Mouse (Mus musculus) CH12.LX (cell line): Measurements from ENCODE around the gene Fkbp15. TPM values are rescaled to one million over a fixed set of nuclear protein-coding genes. Genes with fewer than 3 reads are reported as not detected.

ENCODE experiments used
- DNase-seq: peaks from one replicate; pipeline ENCODE4 v3.0.0-alpha.2; 2013; ENCODE audit errors: extremely low read depth
- H3K27ac ChIP-seq: 2 replicates; pipeline ENCODE4 v1.5.1; 2012; ENCODE audit warnings: low read depth, mild to moderate bottlenecking, control low read depth, moderate library complexity; ENCODE audit not compliant: insufficient read depth
- H3K27me3 ChIP-seq: replicated peaks from 2 replicates; pipeline ENCODE3; 2012; ENCODE audit warnings: inconsistent platforms
- H3K36me3 ChIP-seq, 2 experiments: replicated peaks in 1 of 2; 2 replicates each; pipeline versions ENCODE3 to v1.6.1; 2012; ENCODE audit warnings: inconsistent platforms in 1 of 2, low read length in 1 of 2, mild to moderate bottlenecking in 1 of 2, mixed read lengths in 1 of 2, moderate library complexity in 1 of 2; ENCODE audit not compliant: control insufficient read depth in 1 of 2, insufficient read depth in 1 of 2
- H3K4me1 ChIP-seq, 2 experiments: 2 replicates each; pipeline ENCODE4 v1.6.1; 2012; ENCODE audit warnings: inconsistent platforms in 1 of 2, moderate library complexity in 1 of 2; ENCODE audit not compliant: insufficient read depth in 2 of 2, control insufficient read depth in 1 of 2
- H3K4me2 ChIP-seq: 2 replicates; pipeline ENCODE4 v1.6.1; 2012; ENCODE audit warnings: low read depth, mild to moderate bottlenecking, control low read depth; ENCODE audit not compliant: poor library complexity, insufficient read depth, severe bottlenecking
- H3K4me3 ChIP-seq, 3 experiments: fragments of 150-350 bp in 1 of 3; sonication (generic) in 1 of 3; replicated peaks in 1 of 3; 2 replicates each; pipeline versions ENCODE3 to v1.5.1; 2011 to 2012; ENCODE audit warnings: low read depth in 2 of 3, low read length in 2 of 3, mild to moderate bottlenecking in 2 of 3, moderate library complexity in 2 of 3, control low read depth in 1 of 3, improper control_type of control experiment in 1 of 3, inconsistent platforms in 1 of 3, mixed read lengths in 1 of 3; ENCODE audit not compliant: poor library complexity in 1 of 3
- H3K79me2 ChIP-seq: replicated peaks from 2 replicates; pipeline ENCODE4 v1.6.1; 2012; ENCODE audit warnings: mild to moderate bottlenecking, moderate library complexity; ENCODE audit not compliant: control insufficient read depth, poor library complexity, insufficient read depth, severe bottlenecking; ENCODE audit errors: extremely low read depth
- H3K9ac ChIP-seq: 2 replicates; pipeline ENCODE4 v1.6.1; 2012; ENCODE audit warnings: low read depth, mild to moderate bottlenecking, control low read depth, moderate library complexity; ENCODE audit not compliant: insufficient read depth
- H3K9me3 ChIP-seq: replicated peaks from 2 replicates; pipeline ENCODE3; 2012; ENCODE audit warnings: low read length, inconsistent platforms, mixed read lengths
- CHD2 ChIP-seq: IDR thresholded peaks from 2 replicates; pipeline ENCODE4 v1.6.1; 2011; ENCODE audit warnings: low read length, improper control_type of control experiment
- CTCF ChIP-seq, 2 experiments: IDR thresholded peaks in 1 of 2; conservative IDR thresholded peaks in 1 of 2; 2 replicates each; pipeline ENCODE4 v1.5.1; 2011 to 2012; ENCODE audit warnings: low read depth in 2 of 2, low read length in 2 of 2, improper control_type of control experiment in 1 of 2, inconsistent platforms in 1 of 2, mild to moderate bottlenecking in 1 of 2, moderate library complexity in 1 of 2
- E2F4 ChIP-seq: IDR thresholded peaks from 2 replicates; pipeline ENCODE4 v1.6.1; 2011; ENCODE audit warnings: low read depth, low read length, improper control_type of control experiment; ENCODE audit not compliant: insufficient replicate concordance
- ELF1 ChIP-seq: IDR thresholded peaks from 2 replicates; pipeline ENCODE4 v1.6.1; 2014; ENCODE audit warnings: low read depth, mild to moderate bottlenecking, inconsistent platforms, low read length, improper control_type of control experiment
- EP300 ChIP-seq: IDR thresholded peaks from 2 replicates; pipeline ENCODE4 v1.6.1; 2011; ENCODE audit warnings: low read length, improper control_type of control experiment
- GABPA ChIP-seq: IDR thresholded peaks from 2 replicates; pipeline ENCODE4 v1.6.1; 2012; ENCODE audit warnings: low read depth, low read length, improper control_type of control experiment, inconsistent platforms; ENCODE audit not compliant: insufficient replicate concordance
- HCFC1 ChIP-seq: IDR thresholded peaks from 2 replicates; pipeline ENCODE4 v1.6.1; 2012; ENCODE audit warnings: low read depth, mild to moderate bottlenecking, inconsistent platforms, low read length, improper control_type of control experiment
- JUN ChIP-seq: IDR thresholded peaks from 2 replicates; pipeline ENCODE4 v1.6.1; 2011; ENCODE audit warnings: low read depth, mild to moderate bottlenecking, low read length, improper control_type of control experiment, moderate library complexity; ENCODE audit not compliant: insufficient read depth
- JUND ChIP-seq: conservative IDR thresholded peaks from 2 replicates; pipeline ENCODE4 v1.6.1; 2011; ENCODE audit warnings: low read depth, low read length, improper control_type of control experiment
- MAFK ChIP-seq: IDR thresholded peaks from 2 replicates; pipeline ENCODE4 v1.6.1; 2011; ENCODE audit warnings: low read length, improper control_type of control experiment; ENCODE audit not compliant: insufficient replicate concordance
- MAZ ChIP-seq: IDR thresholded peaks from 2 replicates; pipeline ENCODE4 v1.6.1; 2012; ENCODE audit warnings: low read depth, mild to moderate bottlenecking, inconsistent platforms, low read length, improper control_type of control experiment, moderate library complexity
- MEF2A ChIP-seq: IDR thresholded peaks from 2 replicates; pipeline ENCODE4 v1.6.1; 2014; ENCODE audit warnings: low read depth, mild to moderate bottlenecking, inconsistent platforms, low read length, improper control_type of control experiment, borderline replicate concordance
- MYC ChIP-seq: IDR thresholded peaks from 2 replicates; pipeline ENCODE4 v1.6.1; 2011; ENCODE audit warnings: low read depth, mild to moderate bottlenecking, improper control_type of control experiment, low read length
- PAX5 ChIP-seq: IDR thresholded peaks from 2 replicates; pipeline ENCODE4 v1.6.1; 2012; ENCODE audit warnings: low read length, inconsistent platforms, mixed read lengths
- POLR2AphosphoS2 ChIP-seq: IDR thresholded peaks from 2 replicates; pipeline ENCODE4 v1.6.1; 2011; ENCODE audit warnings: low read depth, low read length, improper control_type of control experiment
- RCOR1 ChIP-seq: conservative IDR thresholded peaks from 2 replicates; pipeline ENCODE4 v1.6.1; 2012; ENCODE audit warnings: low read depth, mild to moderate bottlenecking, inconsistent platforms, low read length, improper control_type of control experiment
- SIN3A ChIP-seq: IDR thresholded peaks from 2 replicates; pipeline ENCODE4 v1.6.1; 2012; ENCODE audit warnings: low read length, improper control_type of control experiment, inconsistent platforms
- SMC3 ChIP-seq: IDR thresholded peaks from 2 replicates; pipeline ENCODE4 v1.6.1; 2011; ENCODE audit warnings: low read depth, low read length, improper control_type of control experiment
- UBTF ChIP-seq: IDR thresholded peaks from 2 replicates; pipeline ENCODE4 v1.6.1; 2012; ENCODE audit warnings: low read depth, mild to moderate bottlenecking, inconsistent platforms, low read length, improper control_type of control experiment, moderate library complexity
- USF1 ChIP-seq: IDR thresholded peaks from 2 replicates; pipeline ENCODE4 v1.6.1; 2014; ENCODE audit warnings: low read depth, mild to moderate bottlenecking, inconsistent platforms, low read length, improper control_type of control experiment
- ZNF384 ChIP-seq: IDR thresholded peaks from 2 replicates; pipeline ENCODE4 v1.6.1; 2012; ENCODE audit warnings: low read depth, low read length, improper control_type of control experiment, inconsistent platforms
- dilution Hi-C: fragments of 300-500 bp; cut with MboI; formaldehyde crosslinking; loops from 2 replicates; pipeline ENCODE4 v1.14.3; 2020; ENCODE audit warnings: low sequenced_read_pairs; ENCODE audit not compliant: extremely low pct_unique_long_range_greater_than_20kb, extremely low pct_ligation_motif_present
- in situ Hi-C: fragments of 300-500 bp; cut with MboI; formaldehyde crosslinking; loops from 3 replicates; pipeline ENCODE4 v1.14.3; 2019; ENCODE audit warnings: low sequenced_read_pairs, low pct_ligation_motif_present, low pct_unique_long_range_greater_than_20kb, mixed read lengths
- polyA plus RNA-seq: library from polyadenylated mRNA; unstranded; fragments of >175 nt; gene quantifications from 2 replicates; pipeline ENCODE4 v1.2.1, GENCODE M21; 2012; ENCODE audit warnings: low read depth; ENCODE audit not compliant: insufficient read length
- total RNA-seq, 2 experiments: library from RNA; depleted of rRNA; stranded (reverse); fragments of 300-350 nt in 1 of 2; fragments of >200 nt in 1 of 2; gene quantifications; 2 replicates each; pipeline ENCODE4 v1.2.3; 2012 to 2014

Fkbp15 gene
- total and polyA plus RNA-seq, 3 experiments = 24.0 to 35.1 (median 30.4) TPM

- TF ChIP-seq JUN = no peak
- TF ChIP-seq, all 38 proteins: peak for 0
Measured at GRCm38 (mm10) chr4:62348329-62348705, 12.0 kb downstream of the Fkbp15 start (continued).

- dilution Hi-C loops (no loop called here), in situ Hi-C loops (loop anchor here (10.0 kb wide), 1 partner anchor 167 kb away; the partner anchor contains the start of gene Alad)
- DNase-seq = no peak
- no peaks in the 10 kb centered on the region for H3K9me3 ChIP-seq
- no peak overlapping the region for H3K9ac ChIP-seq
- H3K4me1 ChIP-seq = peaks cover 0 to 14% of the 10 kb centered on the region in 2 experiments; a peak in 1 of 4 replicates
- H3K4me3 ChIP-seq = no peak overlapping the region
- no peak for TF ChIP-seq MAFK
- TF ChIP-seq USF1 = no peak
- TF ChIP-seq HCFC1 = no peak
- TF ChIP-seq E2F4 = no peak
- no peak for TF ChIP-seq EP300
- no peak for TF ChIP-seq SIN3A
- no peak for TF ChIP-seq RCOR1
- TF ChIP-seq JUND = no peak
- TF ChIP-seq MYC = no peak
- TF ChIP-seq ZNF384 = no peak
- no peak for TF ChIP-seq ELF1
- no peak for TF ChIP-seq CHD2
- no peak for TF ChIP-seq UBTF
- no peak for TF ChIP-seq MAZ
- H3K4me2 ChIP-seq = no peak overlapping the region
- peaks cover 3% of the 10 kb centered on the region; the same call in 1 of the 2 replicates for H3K79me2 ChIP-seq
- no peaks in the 10 kb centered on the region for H3K27me3 ChIP-seq
- H3K27ac ChIP-seq = no peak overlapping the region
- peaks cover 44 to 87% of the 10 kb centered on the region in 2 experiments for H3K36me3 ChIP-seq
Measured at GRCm38 (mm10) chr4:62347605-62348328, 12.6 kb downstream of the Fkbp15 start.

DNA sequence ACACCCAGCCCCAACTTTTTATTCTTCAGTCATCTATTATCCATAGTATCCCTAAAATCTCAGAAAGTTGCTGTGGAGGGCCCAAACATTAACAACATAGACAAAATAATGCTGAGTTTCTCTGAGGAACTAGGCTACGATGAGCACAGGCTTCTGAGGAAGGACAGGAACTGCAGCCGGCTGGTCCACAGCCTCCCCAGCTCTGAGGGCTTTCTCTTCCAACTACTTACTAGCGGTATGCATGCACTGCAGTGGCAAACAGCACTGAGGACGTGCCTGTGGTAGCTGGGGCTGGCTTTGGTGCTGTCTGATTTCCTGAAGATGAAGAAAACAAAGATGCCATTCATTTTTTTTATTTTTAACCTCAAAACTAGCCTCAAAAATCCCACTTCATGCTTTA, 14.5 kb downstream of the Fkbp15 start:
- H3K9ac ChIP-seq = no peak overlapping the region
- in situ Hi-C loops = loop anchor here (10.0 kb wide), 1 partner anchor 169 kb away; the partner anchor contains the start of gene Alad
- TF ChIP-seq EP300 (no peak), ZNF384 (no peak), JUN (no peak), MEF2A (no peak), E2F4 (no peak), GABPA (no peak), JUND (no peak), MAFK (no peak), SMC3 (no peak), CTCF (conservative IDR thresholded peaks at IDR 0.05 in 1 of 2, IDR thresholded peaks at IDR 0.05 in 1 of 2; ENCODE audit: low read depth in 2 of 2, low read length in 2 of 2) (no peak), POLR2AphosphoS2 (no peak), PAX5 (no peak), MYC (no peak), HCFC1 (no peak), UBTF (no peak), RCOR1 (no peak)
- H3K4me1 ChIP-seq = peaks cover 0 to 14% of the 10 kb centered on the region in 2 experiments; a peak in 1 of 4 replicates
- no peaks in the 10 kb centered on the region for H3K27me3 ChIP-seq
- DNase-seq = no peak
- H3K9me3 ChIP-seq = no peaks in the 10 kb centered on the region
- H3K4me3 ChIP-seq = no peak overlapping the region
- peaks cover 3% of the 10 kb centered on the region; the same call in 1 of the 2 replicates for H3K79me2 ChIP-seq
- no peak overlapping the region for H3K4me2 ChIP-seq
- H3K27ac ChIP-seq = no peak overlapping the region
- dilution Hi-C loops = no loop called here
- H3K36me3 ChIP-seq = peaks cover 41 to 84% of the 10 kb centered on the region in 2 experiments
